Mouse (Mus musculus): ENCODE data around the gene Ddx20.

GRCm38 (mm10) chr3:105726037-105726436, 38.7 kb upstream of the Ddx20 start:
- TF ChIP-seq CTCF (conservative IDR thresholded peaks at IDR 0.05; ENCODE audit: low read length) (peak; percentile 79), POU5F1 (IDR thresholded peaks at IDR 0.05; ENCODE audit: borderline replicate concordance, low read length) (no peak), NANOG (IDR thresholded peaks at IDR 0.05; ENCODE audit: borderline replicate concordance, low read length) (no peak)

All from E14TG2a.4 (cell line).